Mouse (Mus musculus): Measurements from ENCODE around the gene D430042O09Rik. TPM values are rescaled to one million over a fixed set of nuclear protein-coding genes. Genes with fewer than 3 reads are reported as not detected.

Gene D430042O09Rik
- polyA plus RNA-seq, 1 experiment: 5.5 TPM

- Histone ChIP-seq H3ac (ENCODE audit: control insufficient read depth, insufficient read length) (no peak overlapping the region), H3K79me2 (ENCODE audit: control insufficient read depth, insufficient read depth) (no peaks in the 10 kb centered on the region), H3K27me3 (ENCODE audit: control insufficient read depth, insufficient read depth, insufficient read length) (peaks cover 1% of the 10 kb centered on the region), H3K4me2 (ENCODE audit: low read depth) (no peak overlapping the region), H3K4me3 (no peak overlapping the region), H3K36me3 (ENCODE audit: control insufficient read depth, insufficient read depth) (no peaks in the 10 kb centered on the region)
- TF ChIP-seq MYOG (IDR thresholded peaks at IDR 0.05; ENCODE audit: control insufficient read depth in 1 of 3, insufficient read depth in 1 of 3, insufficient read length in 2 of 3, low read depth in 2 of 3): peak in 1 of 3 experiments; percentile 33
- no peak for TF ChIP-seq POLR2A (IDR thresholded peaks at IDR 0.05; ENCODE audit: insufficient read length, low read depth)
Observed at GRCm38 (mm10) chr7:125871404-125872201, 163.9 kb downstream of the D430042O09Rik start.

- peaks cover 4% of the 10 kb centered on the region for H3K27me3 ChIP-seq (ENCODE audit: control insufficient read depth, insufficient read depth, insufficient read length)
- no peak overlapping the region for H3K4me2 ChIP-seq (ENCODE audit: low read depth)
- no peak overlapping the region for H3ac ChIP-seq (ENCODE audit: control insufficient read depth, insufficient read length)
- no peak overlapping the region for H3K4me3 ChIP-seq
- no peaks in the 10 kb centered on the region for H3K79me2 ChIP-seq (ENCODE audit: control insufficient read depth, insufficient read depth)
- H3K36me3 ChIP-seq (ENCODE audit: control insufficient read depth, insufficient read depth): no peaks in the 10 kb centered on the region
- TF ChIP-seq POLR2A (IDR thresholded peaks at IDR 0.05; ENCODE audit: insufficient read length, low read depth) (no peak), SRF (IDR thresholded peaks at IDR 0.05; ENCODE audit: control insufficient read depth, insufficient read length, low read depth) (no peak), MAX (IDR thresholded peaks at IDR 0.05; ENCODE audit: low read depth) (no peak), MYOD1 (IDR thresholded peaks at IDR 0.05; ENCODE audit: control insufficient read depth in 1 of 3, insufficient read length in 2 of 3, low read depth in 2 of 3) (no peak), TCF12 (IDR thresholded peaks at IDR 0.05; ENCODE audit: insufficient read depth, poor library complexity, severe bottlenecking) (no peak), MYOG (IDR thresholded peaks at IDR 0.05; ENCODE audit: control insufficient read depth in 1 of 3, insufficient read depth in 1 of 3, insufficient read length in 2 of 3, low read depth in 2 of 3) (no peak), REST (IDR thresholded peaks at IDR 0.05; ENCODE audit: insufficient read depth, insufficient read length) (no peak), USF1 (IDR thresholded peaks at IDR 0.05; ENCODE audit: low read depth) (no peak), TCF3 (IDR thresholded peaks at IDR 0.05; ENCODE audit: insufficient read length, low read depth) (no peak), CEBPB (IDR thresholded peaks at IDR 0.05; ENCODE audit: insufficient read depth, poor library complexity, severe bottlenecking) (no peak), E2F4 (IDR thresholded peaks at IDR 0.05; ENCODE audit: insufficient read depth) (no peak), POLR2AphosphoS2 (IDR thresholded peaks at IDR 0.05; ENCODE audit: insufficient read length, low read depth) (no peak)
Observed at GRCm38 (mm10) chr7:125872202-125872580, 164.5 kb downstream of the D430042O09Rik start.

DNA sequence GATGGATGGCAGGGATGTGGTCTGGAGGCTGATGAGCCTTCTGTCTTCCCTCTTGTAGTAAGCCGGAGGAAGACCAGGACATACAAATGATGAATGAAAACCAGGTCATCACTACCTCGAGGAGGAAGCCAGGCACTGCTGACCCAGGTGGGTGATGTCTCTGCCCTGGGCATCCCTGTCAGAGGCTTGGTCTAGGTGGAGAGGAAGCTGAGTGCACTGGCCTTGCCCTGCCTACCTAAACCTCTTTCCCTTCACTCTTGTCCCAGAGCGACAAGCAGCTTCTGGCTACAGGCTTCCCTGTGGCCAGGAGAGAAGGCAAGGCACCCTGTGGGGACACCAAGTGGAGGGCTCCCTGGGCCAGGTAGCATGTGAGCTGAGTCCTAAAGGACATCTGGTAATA lies 165.2 kb downstream of the D430042O09Rik start:
- H3K4me3 ChIP-seq: no peak overlapping the region
- H3ac ChIP-seq (ENCODE audit: control insufficient read depth, insufficient read length): no peak overlapping the region

GRCm38 (mm10) chr7:125873971-125874495 lies 166.3 kb downstream of the D430042O09Rik start:
- Histone ChIP-seq H3K79me2 (ENCODE audit: control insufficient read depth, insufficient read depth) (no peaks in the 10 kb centered on the region), H3ac (ENCODE audit: control insufficient read depth, insufficient read length) (no peak overlapping the region), H3K4me2 (ENCODE audit: low read depth) (no peak overlapping the region), H3K36me3 (ENCODE audit: control insufficient read depth, insufficient read depth) (no peaks in the 10 kb centered on the region), H3K4me3 (no peak overlapping the region), H3K27me3 (ENCODE audit: control insufficient read depth, insufficient read depth, insufficient read length) (peaks cover 7% of the 10 kb centered on the region)
- TF ChIP-seq TCF12 (IDR thresholded peaks at IDR 0.05; ENCODE audit: insufficient read depth, poor library complexity, severe bottlenecking) (no peak), TCF3 (IDR thresholded peaks at IDR 0.05; ENCODE audit: insufficient read length, low read depth) (no peak)

More for the DNA sequence above, 165.2 kb downstream of the D430042O09Rik start:
- no peaks in the 10 kb centered on the region for H3K36me3 ChIP-seq (ENCODE audit: control insufficient read depth, insufficient read depth)
- peaks cover 4% of the 10 kb centered on the region for H3K27me3 ChIP-seq (ENCODE audit: control insufficient read depth, insufficient read depth, insufficient read length)
- no peak overlapping the region for H3K4me2 ChIP-seq (ENCODE audit: low read depth)
- no peaks in the 10 kb centered on the region for H3K79me2 ChIP-seq (ENCODE audit: control insufficient read depth, insufficient read depth)
- TF ChIP-seq REST (IDR thresholded peaks at IDR 0.05; ENCODE audit: insufficient read depth, insufficient read length) (no peak), MAX (IDR thresholded peaks at IDR 0.05; ENCODE audit: low read depth) (no peak), USF1 (IDR thresholded peaks at IDR 0.05; ENCODE audit: low read depth) (no peak), TCF12 (IDR thresholded peaks at IDR 0.05; ENCODE audit: insufficient read depth, poor library complexity, severe bottlenecking) (no peak), E2F4 (IDR thresholded peaks at IDR 0.05; ENCODE audit: insufficient read depth) (no peak), POLR2AphosphoS2 (IDR thresholded peaks at IDR 0.05; ENCODE audit: insufficient read length, low read depth) (no peak)

- TF ChIP-seq REST (IDR thresholded peaks at IDR 0.05; ENCODE audit: insufficient read depth, insufficient read length) (no peak), MAX (IDR thresholded peaks at IDR 0.05; ENCODE audit: low read depth) (no peak), TCF12 (IDR thresholded peaks at IDR 0.05; ENCODE audit: insufficient read depth, poor library complexity, severe bottlenecking) (no peak), SRF (IDR thresholded peaks at IDR 0.05; ENCODE audit: control insufficient read depth, insufficient read length, low read depth) (no peak), TCF3 (IDR thresholded peaks at IDR 0.05; ENCODE audit: insufficient read length, low read depth) (no peak), USF1 (IDR thresholded peaks at IDR 0.05; ENCODE audit: low read depth) (no peak), POLR2AphosphoS2 (IDR thresholded peaks at IDR 0.05; ENCODE audit: insufficient read length, low read depth) (no peak), CEBPB (IDR thresholded peaks at IDR 0.05; ENCODE audit: insufficient read depth, poor library complexity, severe bottlenecking) (no peak)
- no peak overlapping the region for H3K4me3 ChIP-seq
Observed at GRCm38 (mm10) chr7:125878040-125878439, 170.4 kb downstream of the D430042O09Rik start.

More at GRCm38 (mm10) chr7:125878040-125878439, 170.4 kb downstream of the D430042O09Rik start:
- H3K27me3 ChIP-seq (ENCODE audit: control insufficient read depth, insufficient read depth, insufficient read length): peaks cover 21% of the 10 kb centered on the region
- no peak overlapping the region for H3K4me2 ChIP-seq (ENCODE audit: low read depth)
- no peaks in the 10 kb centered on the region for H3K36me3 ChIP-seq (ENCODE audit: control insufficient read depth, insufficient read depth)
- H3ac ChIP-seq (ENCODE audit: control insufficient read depth, insufficient read length): no peak overlapping the region
- no peaks in the 10 kb centered on the region for H3K79me2 ChIP-seq (ENCODE audit: control insufficient read depth, insufficient read depth)
